Mouse (Mus musculus) kidney, postnatal 0 days (tissue): Measurements from ENCODE around the gene Smim17. TPM values are rescaled to one million over a fixed set of nuclear protein-coding genes. Genes with fewer than 3 reads are reported as not detected.
A peak's percentile ranks its signal among the peaks of the same experiment; 100 is the strongest.
"Not testable (repeated sequence)": the region's sequence is repeated elsewhere in the genome, so short reads cannot be mapped to it uniquely, and the experiment has no call there.

ENCODE experiments used
- ATAC-seq: fragments of 200-750 bp; cut with Nextera tagmentation; replicated peaks from 2 replicates; pipeline ENCODE4 v1.8.0; 2017; ENCODE audit warnings: low read depth, moderate number of reproducible peaks, moderate TSS enrichment, moderate library complexity; ENCODE audit not compliant: low FRiP score
- DNase-seq: peaks from one replicate; pipeline ENCODE4 v3.0.0-alpha.2; 2016; ENCODE audit warnings: low spot score
- H3K27ac ChIP-seq: fragments of 300-500 bp; sonication (generic); 2 replicates; pipeline ENCODE4 v1.5.1; 2014; ENCODE audit warnings: mild to moderate bottlenecking
- H3K27me3 ChIP-seq: fragments of 300-500 bp; sonication (generic); 2 replicates; pipeline ENCODE4 v1.6.1; 2014; ENCODE audit warnings: low read length, mixed read lengths; ENCODE audit not compliant: insufficient read depth
- H3K36me3 ChIP-seq: fragments of 300-500 bp; sonication (generic); 2 replicates; pipeline ENCODE4 v1.6.1; 2014; ENCODE audit warnings: low read length, mixed read lengths; ENCODE audit not compliant: insufficient read depth
- H3K4me1 ChIP-seq: fragments of 300-500 bp; sonication (generic); replicated peaks from 2 replicates; pipeline ENCODE4 v1.6.1; 2014; ENCODE audit warnings: antibody characterized with exemption, low read length, mixed read lengths; ENCODE audit not compliant: insufficient read depth
- H3K4me2 ChIP-seq: fragments of 300-500 bp; sonication (generic); 2 replicates; pipeline ENCODE4 v1.6.1; 2014; ENCODE audit warnings: mild to moderate bottlenecking, low read length, moderate library complexity, mixed read lengths
- H3K4me3 ChIP-seq: fragments of 300-500 bp; sonication (generic); replicated peaks from 2 replicates; pipeline ENCODE4 v1.5.1; 2014; ENCODE audit warnings: low read depth, low read length
- H3K9ac ChIP-seq: fragments of 300-500 bp; sonication (generic); 2 replicates; pipeline ENCODE4 v1.6.1; 2014; ENCODE audit warnings: low read depth, low read length
- H3K9me3 ChIP-seq: fragments of 300-500 bp; sonication (generic); replicated peaks from 2 replicates; pipeline ENCODE4 v1.6.1; 2016; ENCODE audit warnings: low read length, inconsistent platforms, mixed read lengths
- CTCF ChIP-seq: IDR thresholded peaks from 2 replicates; pipeline ENCODE4 v1.5.1; 2016; ENCODE audit warnings: antibody characterized with exemption, low read depth, mild to moderate bottlenecking, moderate library complexity
- WGBS: fragments of 180-500 bp; shearing (Covaris S2); extraction: QIAGEN DNeasy Blood & Tissue Kit; methylation state at CpG from one replicate; pipeline ENCODE4 v1.1.7; 2014; 5-methylcytosine and 5-hydroxymethylcytosine counted together
- polyA plus RNA-seq: library from polyadenylated mRNA; unstranded; fragments of >200 nt; fragmentation: Nextera tagmentation; extraction: Ambion mirVana; gene quantifications from 2 replicates; pipeline ENCODE4 v1.2.1, GENCODE M21; 2015

Smim17 gene
- polyA plus RNA-seq, 1 experiment from 2014 or later, result not detected

DNA sequence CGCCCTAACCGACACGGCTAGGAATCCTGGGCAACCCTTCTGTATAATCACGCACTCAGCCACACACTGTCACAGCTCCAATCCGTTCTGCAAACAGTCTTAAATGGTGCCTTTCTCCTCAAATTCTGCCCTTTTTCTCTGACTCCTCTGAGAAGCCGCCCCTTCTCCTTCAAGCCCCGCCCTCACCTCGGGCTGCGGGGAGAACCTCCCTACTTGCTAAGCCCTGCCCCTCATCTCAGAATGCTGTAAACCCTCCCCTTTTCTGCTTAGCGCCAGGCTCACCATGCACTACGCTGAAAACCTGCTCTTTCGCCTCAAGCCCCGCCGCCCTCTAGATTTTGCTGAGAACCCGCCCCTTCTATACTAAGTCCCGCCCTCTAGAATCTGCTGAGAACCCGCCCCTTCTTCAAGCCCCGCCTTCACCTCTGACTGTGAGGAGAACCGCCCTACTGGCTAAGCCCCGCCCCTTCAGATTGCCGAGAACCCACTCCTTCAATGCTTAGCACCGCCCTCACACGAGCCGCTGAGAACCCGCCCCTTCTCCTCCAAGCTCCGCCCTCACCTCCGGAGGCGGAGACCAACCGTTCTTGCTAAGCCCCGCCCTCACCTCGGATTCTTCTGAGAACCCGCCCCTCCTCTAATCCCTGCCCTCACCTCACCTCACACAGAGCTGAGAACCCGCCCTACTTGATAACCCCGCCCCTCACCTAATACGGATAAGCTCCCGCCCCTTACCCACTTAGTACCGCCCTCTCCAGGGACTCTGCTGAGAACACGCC is 36.1 kb upstream of the Smim17 start:
- Histone ChIP-seq H3K4me2 (peak overlapping the region; percentile 62), H3K27ac (peak overlapping the region; percentile 69), H3K9me3 (no peaks in the 10 kb centered on the region), H3K4me3 (peak overlapping the region; percentile 49), H3K4me1 (no peaks in the 10 kb centered on the region), H3K36me3 (no peaks in the 10 kb centered on the region), H3K9ac (peak overlapping the region; percentile 46), H3K27me3 (no peaks in the 10 kb centered on the region)
- ATAC-seq, result peak; percentile 95
- TF ChIP-seq CTCF, result no peak
- WGBS, result under 1% methylated on average over 38 of the region's 38 CpGs
- DNase-seq, result peak; percentile 100

DNA sequence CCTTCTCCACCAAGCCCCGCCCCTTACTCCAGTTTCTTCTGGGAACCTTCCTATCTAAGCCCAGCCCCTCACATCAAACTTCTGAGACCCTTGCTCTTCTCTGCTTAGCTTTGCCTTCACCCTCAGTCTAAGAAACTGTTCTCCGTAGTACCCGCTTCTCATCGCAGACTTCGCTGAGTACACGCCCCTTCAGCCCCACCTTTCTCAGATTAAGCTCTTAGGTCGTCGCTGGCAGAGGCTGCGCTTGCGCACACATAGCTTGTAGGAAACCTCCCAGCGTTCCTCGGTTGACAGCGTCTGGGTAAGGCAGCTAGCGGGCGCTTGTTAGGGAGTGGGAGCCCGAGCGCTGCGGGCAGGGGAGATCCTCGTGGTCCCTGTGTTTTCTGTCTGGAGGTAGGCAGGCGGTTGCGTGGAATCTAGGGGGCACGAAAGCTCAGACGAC is 35.4 kb upstream of the Smim17 start, which contains the start of gene Zfp78:
Gene Zfp78, plus strand, starts transcription at position 234 of the 442 bp plus-strand sequence.
- WGBS, result under 1% methylated on average over 23 of the region's 23 CpGs
- Histone ChIP-seq H3K27me3 (no peaks in the 10 kb centered on the region), H3K9me3 (no peaks in the 10 kb centered on the region), H3K4me2 (peak within 1 kb of the TSS; percentile 62), H3K27ac (peak within 1 kb of the TSS; percentile 69), H3K36me3 (no peaks in the 10 kb centered on the region), H3K4me1 (no peaks in the 10 kb centered on the region), H3K9ac (peak within 1 kb of the TSS; percentile 58), H3K4me3 (peak within 1 kb of the TSS; percentile 49)
- peak; percentile 53 for TF ChIP-seq CTCF
- ATAC-seq (peak; percentile 84), DNase-seq (peak; percentile 96)

GRCm38 (mm10) chr7:6364761-6365160 is 33.8 kb upstream of the Smim17 start:
- Histone ChIP-seq H3K9ac (no peak overlapping the region), H3K27me3 (no peaks in the 10 kb centered on the region), H3K4me1 (no peaks in the 10 kb centered on the region), H3K9me3 (no peaks in the 10 kb centered on the region), H3K4me3 (no peak overlapping the region), H3K27ac (no peak overlapping the region), H3K4me2 (no peak overlapping the region), H3K36me3 (no peaks in the 10 kb centered on the region)
- DNase-seq (no peak), ATAC-seq (no peak)
- TF ChIP-seq CTCF, result no peak
- 53% methylated on average over 1 of the region's 1 CpGs for WGBS

- no peak for ATAC-seq
- no peaks in the 10 kb centered on the region for H3K27me3 ChIP-seq
These were observed 31.3 kb upstream of the Smim17 start for GRCm38 (mm10) chr7:6367185-6367584.

GRCm38 (mm10) chr7:6368146-6368545 is 30.4 kb upstream of the Smim17 start:
- H3K9me3 ChIP-seq, H3K9ac ChIP-seq, H3K4me3 ChIP-seq, H3K27ac ChIP-seq, DNase-seq, H3K36me3 ChIP-seq, ATAC-seq, H3K27me3 ChIP-seq, H3K4me1 ChIP-seq, H3K4me2 ChIP-seq: not testable (repeated sequence)
- WGBS, result 77% methylated on average over 5 of the region's 5 CpGs

More at GRCm38 (mm10) chr7:6367185-6367584, 31.3 kb upstream of the Smim17 start:
- H3K4me1 ChIP-seq, result no peaks in the 10 kb centered on the region
- no peak for DNase-seq
- 96% methylated on average over 5 of the region's 5 CpGs for WGBS
- no peak overlapping the region for H3K27ac ChIP-seq
- no peaks in the 10 kb centered on the region for H3K9me3 ChIP-seq
- no peak for TF ChIP-seq CTCF
- no peak overlapping the region for H3K4me2 ChIP-seq
- no peaks in the 10 kb centered on the region for H3K36me3 ChIP-seq
- no peak overlapping the region for H3K4me3 ChIP-seq
- H3K9ac ChIP-seq, result no peak overlapping the region

- no peaks in the 10 kb centered on the region for H3K36me3 ChIP-seq
- no peaks in the 10 kb centered on the region for H3K27me3 ChIP-seq
- H3K4me1 ChIP-seq, result no peaks in the 10 kb centered on the region
- H3K4me3 ChIP-seq, result no peak overlapping the region
- H3K27ac ChIP-seq, result no peak overlapping the region
- DNase-seq (no peak), ATAC-seq (no peak)
- no peak for TF ChIP-seq CTCF
- no peak overlapping the region for H3K4me2 ChIP-seq
- no peaks in the 10 kb centered on the region for H3K9me3 ChIP-seq
- no peak overlapping the region for H3K9ac ChIP-seq
- 90% methylated on average over 3 of the region's 3 CpGs for WGBS
These were observed 29.1 kb upstream of the Smim17 start for GRCm38 (mm10) chr7:6369460-6369859.

GRCm38 (mm10) chr7:6372993-6373392 is 25.5 kb upstream of the Smim17 start:
- H3K4me3 ChIP-seq, result no peak overlapping the region
- H3K27me3 ChIP-seq, result no peaks in the 10 kb centered on the region
- H3K4me2 ChIP-seq, result no peak overlapping the region
- ATAC-seq (no peak), DNase-seq (no peak)
- 89% methylated on average over 3 of the region's 3 CpGs for WGBS
- no peak for TF ChIP-seq CTCF
- no peak overlapping the region for H3K27ac ChIP-seq
- H3K36me3 ChIP-seq, result no peaks in the 10 kb centered on the region
- no peaks in the 10 kb centered on the region for H3K4me1 ChIP-seq
- H3K9ac ChIP-seq, result no peak overlapping the region
- H3K9me3 ChIP-seq, result no peaks in the 10 kb centered on the region
